Mouse (Mus musculus) erythroblast, embryonic 14.5 days (primary cell): ENCODE results near the gene N4bp2l2.

Experiments
- GATA1 ChIP-seq: IDR thresholded peaks from 2 replicates; pipeline ENCODE4 v1.6.1; 2012; ENCODE audit warnings: low read length, inconsistent platforms, mixed read lengths
- TAL1 ChIP-seq: IDR thresholded peaks from 3 replicates; pipeline ENCODE4 v1.6.1; 2012; ENCODE audit warnings: low read length, inconsistent platforms, mixed read lengths

DNA sequence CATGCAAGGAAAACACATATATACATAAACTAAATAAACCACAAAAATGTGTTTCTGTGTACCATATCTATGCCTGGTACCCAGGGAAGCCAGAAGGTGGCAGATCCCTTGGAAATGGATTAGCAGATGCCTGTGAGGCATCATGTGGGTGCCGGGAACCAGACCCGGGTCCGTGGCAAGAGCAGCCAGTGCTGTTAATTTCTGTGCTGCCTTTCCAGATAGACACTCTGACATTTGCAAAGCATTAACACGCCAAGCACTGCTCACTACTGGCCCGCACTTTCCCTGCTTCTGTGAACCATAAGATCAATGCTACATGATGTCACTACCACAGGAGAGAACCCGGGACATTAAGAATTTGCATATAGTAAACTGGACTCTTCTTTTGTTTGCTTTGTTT lies 59.9 kb downstream of the N4bp2l2 start:
- TF ChIP-seq TAL1 (no peak), GATA1 (no peak)
